Mouse (Mus musculus) liver, embryonic 14.5 days (tissue): ENCODE results near the gene Ddx43. TPM values are rescaled to one million over a fixed set of nuclear protein-coding genes. Genes with fewer than 3 reads are reported as not detected.

ENCODE experiments used
- ATAC-seq: fragments of 200-750 bp; cut with Nextera tagmentation; 2 replicates; pipeline ENCODE4 v1.8.0; 2017; ENCODE audit warnings: moderate number of reproducible peaks, mild to moderate bottlenecking, moderate library complexity; ENCODE audit not compliant: insufficient read depth
- DNase-seq, 3 experiments: peaks; one replicate each; pipeline ENCODE4 v3.0.0-alpha.2; 2012 to 2013; ENCODE audit warnings: low read depth in 3 of 3, low spot score in 3 of 3
- H3K27ac ChIP-seq: fragments of 300-500 bp; sonication (generic); 2 replicates; pipeline ENCODE4 v1.5.1; 2014; ENCODE audit warnings: moderate library complexity, mild to moderate bottlenecking, control low read depth, inconsistent platforms
- H3K27me3 ChIP-seq: fragments of 300-500 bp; sonication (generic); 2 replicates; pipeline ENCODE4 v1.6.1; 2014; ENCODE audit warnings: mild to moderate bottlenecking, low read length, moderate library complexity; ENCODE audit not compliant: control insufficient read depth, insufficient read depth
- H3K36me3 ChIP-seq: fragments of 300-500 bp; sonication (generic); replicated peaks from 2 replicates; pipeline ENCODE4 v1.6.1; 2014; ENCODE audit warnings: low read depth; ENCODE audit not compliant: control insufficient read depth, insufficient read depth
- H3K4me1 ChIP-seq, 2 experiments: fragments of 200-500 bp in 1 of 2; fragments of 300-500 bp in 1 of 2; sonication (generic) in 1 of 2; replicated peaks; 2 replicates each; pipeline ENCODE4 v1.6.1; 2012 to 2014; ENCODE audit warnings: antibody characterized with exemption in 1 of 2, inconsistent platforms in 1 of 2, low read length in 1 of 2; ENCODE audit not compliant: control insufficient read depth in 2 of 2, insufficient read depth in 2 of 2
- H3K4me2 ChIP-seq: fragments of 300-500 bp; sonication (generic); 2 replicates; pipeline ENCODE4 v1.6.1; 2014; ENCODE audit warnings: low read depth, mild to moderate bottlenecking, control low read depth, moderate library complexity
- H3K4me3 ChIP-seq, 2 experiments: fragments of 200-500 bp in 1 of 2; fragments of 300-500 bp in 1 of 2; sonication (generic) in 1 of 2; 2 replicates each; pipeline ENCODE4 v1.5.1; 2012 to 2014; ENCODE audit warnings: low read depth in 2 of 2, low read length in 2 of 2, mild to moderate bottlenecking in 2 of 2, control low read depth in 1 of 2, inconsistent platforms in 1 of 2, moderate library complexity in 1 of 2; ENCODE audit not compliant: insufficient read depth in 1 of 2
- H3K9ac ChIP-seq: fragments of 300-500 bp; sonication (generic); replicated peaks from 2 replicates; pipeline ENCODE4 v1.6.1; 2014; ENCODE audit warnings: mild to moderate bottlenecking, control low read depth, moderate library complexity
- H3K9me3 ChIP-seq: fragments of 300-500 bp; sonication (generic); 2 replicates; pipeline ENCODE4 v1.6.1; 2016; ENCODE audit warnings: low read length, mixed read lengths; ENCODE audit not compliant: control insufficient read depth
- CTCF ChIP-seq: IDR thresholded peaks from 2 replicates; pipeline ENCODE4 v1.5.1; 2016; ENCODE audit warnings: antibody characterized with exemption, low read depth, control low read depth
- EP300 ChIP-seq: IDR thresholded peaks from 2 replicates; pipeline ENCODE4 v1.6.1; 2016; ENCODE audit warnings: antibody characterized with exemption, low read depth
- WGBS: fragments of 180-500 bp; shearing (Covaris S2); extraction: QIAGEN DNeasy Blood & Tissue Kit; methylation state at CpG from one replicate; pipeline ENCODE4 v1.1.7; 2014; ENCODE audit not compliant: insufficient replicate concordance; 5-methylcytosine and 5-hydroxymethylcytosine counted together
- polyA plus RNA-seq, 2 experiments: library from polyadenylated mRNA; depleted of rRNA in 1 of 2; stranded (reverse) in 1 of 2; unstranded in 1 of 2; fragments of >200 nt; fragmentation: Nextera tagmentation in 1 of 2; extraction: Ambion mirVana in 1 of 2; gene quantifications; 2 replicates each; pipeline versions ENCODE4 v1.2.1 to v1.2.3; 2012 to 2014

Gene Ddx43
- polyA plus RNA-seq, 2 experiments = 0.02 TPM; not detected in 1

DNA sequence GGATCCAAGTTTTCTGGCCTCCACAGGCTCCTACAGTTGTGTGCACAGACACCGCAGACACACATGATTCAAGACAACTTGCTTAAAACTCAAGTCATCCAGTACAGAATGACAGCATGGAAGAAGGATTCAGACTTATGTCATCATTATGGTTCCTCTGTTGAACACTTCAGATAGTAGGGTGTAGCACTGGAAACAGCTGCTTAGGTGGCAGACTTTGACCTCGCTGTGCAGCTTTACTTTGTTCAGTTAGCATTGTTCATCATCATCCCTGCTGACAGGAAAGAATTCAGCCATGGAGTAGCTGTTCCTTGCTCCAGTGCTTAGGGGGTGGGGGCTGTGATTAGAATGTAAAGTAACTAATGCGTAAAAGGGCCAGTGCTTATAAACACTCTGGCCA is 70.1 kb downstream of the Ddx43 start:
- Histone ChIP-seq H3K4me3 (no peak overlapping the region), H3K4me1 (no peaks in the 10 kb centered on the region), H3K9me3 (no peaks in the 10 kb centered on the region), H3K27ac (no peak overlapping the region), H3K9ac (no peak overlapping the region), H3K36me3 (peaks cover 58% of the 10 kb centered on the region), H3K4me2 (no peak overlapping the region), H3K27me3 (no peaks in the 10 kb centered on the region)
- TF ChIP-seq CTCF = no peak
- TF ChIP-seq EP300 = no peak
- 85% methylated on average over 3 of the region's 3 CpGs for WGBS
- no peak for DNase-seq
- ATAC-seq = no peak

Other genes starting within 250 kb of the Ddx43 start
- 11.7 and 17.2 TPM in 2 replicates for gene Gsta4, start 213.0 kb upstream of the Ddx43 start, polyA plus RNA-seq (2012; rRNA removed)
- 30.6 and 33.0 TPM in 2 replicates for gene Gsta4, start 213.0 kb upstream of the Ddx43 start, polyA plus RNA-seq (2014; fragmentation: Nextera tagmentation; extraction: Ambion mirVana)
- gene Gsta1, start 165.1 kb upstream of the Ddx43 start, polyA plus RNA-seq (2012; rRNA removed) = 0.06 TPM in 1 of 2 replicates, not detected in the other
- gene Gsta1, start 165.1 kb upstream of the Ddx43 start, polyA plus RNA-seq (2014; fragmentation: Nextera tagmentation; extraction: Ambion mirVana) = 0.24 TPM in 1 of 2 replicates, not detected in the other
- not detected in 2 replicates for gene Gm3776, start 138.6 kb upstream of the Ddx43 start, polyA plus RNA-seq (2012; rRNA removed)
- not detected in 2 replicates for gene Gm3776, start 138.6 kb upstream of the Ddx43 start, polyA plus RNA-seq (2014; fragmentation: Nextera tagmentation; extraction: Ambion mirVana)
- gene Gm10639, start 105.9 kb upstream of the Ddx43 start, polyA plus RNA-seq (2012; rRNA removed) = not detected in 2 replicates
- gene Gm10639, start 105.9 kb upstream of the Ddx43 start, polyA plus RNA-seq (2014; fragmentation: Nextera tagmentation; extraction: Ambion mirVana) = not detected in 2 replicates
- not detected in 2 replicates for gene Omt2a, start 81.0 kb upstream of the Ddx43 start, polyA plus RNA-seq (2012; rRNA removed)
- not detected in 2 replicates for gene Omt2a, start 81.0 kb upstream of the Ddx43 start, polyA plus RNA-seq (2014; fragmentation: Nextera tagmentation; extraction: Ambion mirVana)
- gene Omt2b, start 68.2 kb upstream of the Ddx43 start, polyA plus RNA-seq (2012; rRNA removed) = not detected in 2 replicates
- not detected in 2 replicates for gene Omt2b, start 68.2 kb upstream of the Ddx43 start, polyA plus RNA-seq (2014; fragmentation: Nextera tagmentation; extraction: Ambion mirVana)
- gene Gsta2, start 40.0 kb upstream of the Ddx43 start, polyA plus RNA-seq (2012; rRNA removed) = 0.05 and 0.07 TPM in 2 replicates
- 0.29 and 0.43 TPM in 2 replicates for gene Gsta2, start 40.0 kb upstream of the Ddx43 start, polyA plus RNA-seq (2014; fragmentation: Nextera tagmentation; extraction: Ambion mirVana)
- not detected in 2 replicates for gene Dppa5a, start 27.6 kb upstream of the Ddx43 start, polyA plus RNA-seq (2012; rRNA removed)
- not detected in 2 replicates for gene Dppa5a, start 27.6 kb upstream of the Ddx43 start, polyA plus RNA-seq (2014; fragmentation: Nextera tagmentation; extraction: Ambion mirVana)
- 0.02 TPM in 1 of 2 replicates, not detected in the other for gene Ooep, start 17.1 kb upstream of the Ddx43 start, polyA plus RNA-seq (2012; rRNA removed)
- 0.09 TPM in 1 of 2 replicates, not detected in the other for gene Ooep, start 17.1 kb upstream of the Ddx43 start, polyA plus RNA-seq (2014; fragmentation: Nextera tagmentation; extraction: Ambion mirVana)
- 0.66 and 1.0 TPM in 2 replicates for gene Cgas, start 47.5 kb downstream of the Ddx43 start, polyA plus RNA-seq (2012; rRNA removed)
- 0.62 and 0.66 TPM in 2 replicates for gene Cgas, start 47.5 kb downstream of the Ddx43 start, polyA plus RNA-seq (2014; fragmentation: Nextera tagmentation; extraction: Ambion mirVana)
- gene Mto1, start 52.4 kb downstream of the Ddx43 start, polyA plus RNA-seq (2012; rRNA removed) = 11.5 and 14.0 TPM in 2 replicates
- 17.7 and 20.4 TPM in 2 replicates for gene Mto1, start 52.4 kb downstream of the Ddx43 start, polyA plus RNA-seq (2014; fragmentation: Nextera tagmentation; extraction: Ambion mirVana)
- 0.15 TPM in 2 replicates for gene Gm17324, start 53.0 kb downstream of the Ddx43 start, polyA plus RNA-seq (2012; rRNA removed)
- gene Gm17324, start 53.0 kb downstream of the Ddx43 start, polyA plus RNA-seq (2014; fragmentation: Nextera tagmentation; extraction: Ambion mirVana) = 0.55 and 0.63 TPM in 2 replicates
- 2,579 and 4,315 TPM in 2 replicates for gene Eef1a1, start 93.4 kb downstream of the Ddx43 start, polyA plus RNA-seq (2012; rRNA removed)
- 2,316 and 2,621 TPM in 2 replicates for gene Eef1a1, start 93.4 kb downstream of the Ddx43 start, polyA plus RNA-seq (2014; fragmentation: Nextera tagmentation; extraction: Ambion mirVana)
- 1.7 and 2.4 TPM in 2 replicates for gene Slc17a5, start 192.3 kb downstream of the Ddx43 start, polyA plus RNA-seq (2012; rRNA removed)
- 3.2 and 3.8 TPM in 2 replicates for gene Slc17a5, start 192.3 kb downstream of the Ddx43 start, polyA plus RNA-seq (2014; fragmentation: Nextera tagmentation; extraction: Ambion mirVana)
- 0.05 and 0.07 TPM in 2 replicates for gene Cd109, start 219.8 kb downstream of the Ddx43 start, polyA plus RNA-seq (2012; rRNA removed)
- gene Cd109, start 219.8 kb downstream of the Ddx43 start, polyA plus RNA-seq (2014; fragmentation: Nextera tagmentation; extraction: Ambion mirVana) = 0.03 and 0.06 TPM in 2 replicates